Mouse (Mus musculus): ENCODE results near the gene Sypl.

Gene Sypl

GRCm38 (mm10) chr12:32953596-32954215 lies at the start of gene Sypl:
Sypl (plus strand) TSS chr12:32953891.
- DNase-seq (ENCODE audit: low spot score) = peak; percentile 96

GRCm38 (mm10) chr12:32909686-32910085 lies 44.0 kb upstream of the Sypl start:
- no peak for DNase-seq (ENCODE audit: low spot score)

- peak; percentile 46 for DNase-seq (ENCODE audit: low spot score)
These were observed 43.6 kb upstream of the Sypl start for GRCm38 (mm10) chr12:32910092-32910491.

GRCm38 (mm10) chr12:32910560-32911194 lies 43.0 kb upstream of the Sypl start:
- DNase-seq (ENCODE audit: low spot score) = peak; percentile 33

- DNase-seq (ENCODE audit: low spot score) = no peak
These were observed 42.1 kb upstream of the Sypl start for GRCm38 (mm10) chr12:32911569-32911968.

- DNase-seq (ENCODE audit: low spot score) = no peak
These were observed 40.9 kb upstream of the Sypl start for GRCm38 (mm10) chr12:32912772-32913171.

GRCm38 (mm10) chr12:32918683-32919082 lies 35.0 kb upstream of the Sypl start:
- DNase-seq (ENCODE audit: low spot score) = no peak

- DNase-seq (ENCODE audit: low spot score) = no peak
These were observed 34.6 kb upstream of the Sypl start for GRCm38 (mm10) chr12:32919091-32919490.

- no peak for DNase-seq (ENCODE audit: low spot score)
These were observed 34.2 kb upstream of the Sypl start for GRCm38 (mm10) chr12:32919527-32919926.

- peak; percentile 61 for DNase-seq (ENCODE audit: low spot score)
These were observed 33.4 kb upstream of the Sypl start for GRCm38 (mm10) chr12:32920185-32920788.

- no peak for DNase-seq (ENCODE audit: low spot score)
These were observed 32.6 kb upstream of the Sypl start for GRCm38 (mm10) chr12:32921071-32921470.

GRCm38 (mm10) chr12:32921532-32922131 lies 32.1 kb upstream of the Sypl start:
- no peak for DNase-seq (ENCODE audit: low spot score)

- no peak for DNase-seq (ENCODE audit: low spot score)
These were observed 29.4 kb upstream of the Sypl start for GRCm38 (mm10) chr12:32924245-32924644.

GRCm38 (mm10) chr12:32926331-32927172 lies 27.1 kb upstream of the Sypl start:
- no peak for DNase-seq (ENCODE audit: low spot score)

- no peak for DNase-seq (ENCODE audit: low spot score)
These were observed 26.4 kb upstream of the Sypl start for GRCm38 (mm10) chr12:32927231-32927835.

GRCm38 (mm10) chr12:32928180-32928579 lies 25.5 kb upstream of the Sypl start:
- no peak for DNase-seq (ENCODE audit: low spot score)

GRCm38 (mm10) chr12:32929831-32930513 lies 23.7 kb upstream of the Sypl start:
- no peak for DNase-seq (ENCODE audit: low spot score)

GRCm38 (mm10) chr12:32930566-32930965 lies 23.1 kb upstream of the Sypl start:
- DNase-seq (ENCODE audit: low spot score) = no peak

GRCm38 (mm10) chr12:32936246-32936946 lies 17.3 kb upstream of the Sypl start:
- no peak for DNase-seq (ENCODE audit: low spot score)

GRCm38 (mm10) chr12:32941141-32941540 lies 12.6 kb upstream of the Sypl start:
- no peak for DNase-seq (ENCODE audit: low spot score)
